Mouse (Mus musculus) c-Kit-negative CD71-positive TER-119-positive erythroid progenitor cells, embryonic 14.5 days (primary cell): ENCODE results near the gene Aass.
"Not testable (repeated sequence)": the region's sequence is repeated elsewhere in the genome, so short reads cannot be mapped to it uniquely, and the experiment has no call there.

Experiments used
- DNase-seq: peaks from one replicate; pipeline ENCODE4 v3.0.0-alpha.2; 2013; ENCODE audit warnings: low read depth, low spot score

Aass gene

GRCm38 (mm10) chr6:23132573-23133181 lies at the start of gene Aass:
Aass (minus strand) TSS chr6:23132986.
- no peak for DNase-seq

GRCm38 (mm10) chr6:23180096-23180495 lies 47.3 kb upstream of the Aass start:
- DNase-seq: no peak

- not testable (repeated sequence) for DNase-seq
Observed at GRCm38 (mm10) chr6:23163824-23164223, 31.0 kb upstream of the Aass start.

- DNase-seq: not testable (repeated sequence)
Observed at GRCm38 (mm10) chr6:23156357-23156756, 23.6 kb upstream of the Aass start.

- no peak for DNase-seq
Observed at GRCm38 (mm10) chr6:23153112-23153511, 20.3 kb upstream of the Aass start.

GRCm38 (mm10) chr6:23147221-23147620 lies 14.4 kb upstream of the Aass start:
- DNase-seq: no peak

GRCm38 (mm10) chr6:23143980-23144379 lies 11.2 kb upstream of the Aass start:
- DNase-seq: no peak

GRCm38 (mm10) chr6:23131015-23131414 lies 1.8 kb downstream of the Aass start:
- DNase-seq: no peak

GRCm38 (mm10) chr6:23129201-23129600 lies 3.6 kb downstream of the Aass start:
- no peak for DNase-seq

GRCm38 (mm10) chr6:23126706-23127105 lies 6.1 kb downstream of the Aass start:
- no peak for DNase-seq

GRCm38 (mm10) chr6:23125831-23126230 lies 7.0 kb downstream of the Aass start:
- no peak for DNase-seq

- no peak for DNase-seq
Observed at GRCm38 (mm10) chr6:23124823-23125222, 8.0 kb downstream of the Aass start.

GRCm38 (mm10) chr6:23122934-23123333 lies 9.9 kb downstream of the Aass start:
- no peak for DNase-seq

- DNase-seq: no peak
Observed at GRCm38 (mm10) chr6:23114781-23115180, 18.0 kb downstream of the Aass start.

GRCm38 (mm10) chr6:23107069-23107468 lies 25.7 kb downstream of the Aass start:
- DNase-seq: no peak

- DNase-seq: no peak
Observed at GRCm38 (mm10) chr6:23106373-23106772, 26.4 kb downstream of the Aass start.

GRCm38 (mm10) chr6:23090346-23091055 lies 42.3 kb downstream of the Aass start:
- not testable (repeated sequence) for DNase-seq

- DNase-seq: not testable (repeated sequence)
Observed at GRCm38 (mm10) chr6:23089292-23089691, 43.5 kb downstream of the Aass start.

GRCm38 (mm10) chr6:23084587-23085421 lies 48.0 kb downstream of the Aass start:
- DNase-seq: no peak

GRCm38 (mm10) chr6:23079991-23080680 lies 52.6 kb downstream of the Aass start:
- DNase-seq: no peak

- no peak for DNase-seq
Observed at GRCm38 (mm10) chr6:23078273-23078672, 54.5 kb downstream of the Aass start.

- no peak for DNase-seq
Observed at GRCm38 (mm10) chr6:23076060-23076459, 56.7 kb downstream of the Aass start.
